Mouse (Mus musculus): ENCODE results near the gene Dennd5b. TPM values are rescaled to one million over a fixed set of nuclear protein-coding genes. Genes with fewer than 3 reads are reported as not detected.

Dennd5b gene
- total and polyA plus RNA-seq, 3 experiments, result 0.27 TPM; not detected in 2

GRCm38 (mm10) chr6:149010766-149011301, 90.6 kb downstream of the Dennd5b start:
- no peak overlapping the region for H3K4me3 ChIP-seq (ENCODE audit: low read depth, low read length)
- ATAC-seq (ENCODE audit: extremely low read depth, insufficient number of reproducible peaks, low FRiP score, poor library complexity, severe bottlenecking) (peak; percentile 49), DNase-seq (ENCODE audit: low spot score) (no peak)
- no peaks in the 10 kb centered on the region for H3K36me3 ChIP-seq (replicated peaks)
- H3K9me3 ChIP-seq (replicated peaks), result no peaks in the 10 kb centered on the region
- peaks cover 2% of the 10 kb centered on the region; the same call in 1 of the 2 replicates for H3K4me1 ChIP-seq (ENCODE audit: insufficient read depth, low read depth, low read length)
- TF ChIP-seq POLR2AphosphoS5 (IDR thresholded peaks at IDR 0.05; ENCODE audit: insufficient replicate concordance, low read depth, low read length) (no peak), TAL1 (conservative IDR thresholded peaks at IDR 0.05; ENCODE audit: low read depth, low read length) (no peak), GATA2 (IDR thresholded peaks at IDR 0.05; ENCODE audit: borderline replicate concordance, low read depth, low read length) (no peak), GATA1 (IDR thresholded peaks at IDR 0.05; ENCODE audit: borderline replicate concordance, low read length) (no peak), CTCF (IDR thresholded peaks at IDR 0.05; ENCODE audit: low read depth, low read length) (no peak)
- no peaks in the 10 kb centered on the region for H3K27me3 ChIP-seq (ENCODE audit: insufficient read depth, low read length)

DNA sequence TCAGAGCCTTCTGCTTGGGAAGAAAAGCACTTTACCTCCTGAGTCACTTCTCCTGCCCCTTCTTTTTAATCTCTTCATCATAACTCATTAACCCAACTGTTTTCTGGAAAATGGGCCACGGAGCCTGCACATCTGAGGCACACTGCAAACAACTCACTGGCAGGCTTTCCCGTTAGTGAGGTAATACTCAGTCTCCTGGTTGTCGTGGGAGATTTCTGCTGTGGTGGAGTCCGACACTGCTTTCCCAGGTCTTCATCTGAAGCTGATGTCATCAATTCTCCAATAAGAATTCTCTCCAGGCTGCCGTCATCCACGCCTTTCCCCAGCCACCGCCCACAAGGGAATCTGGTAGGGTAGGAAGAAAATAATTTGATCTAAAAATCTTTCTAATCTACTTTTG, 96.5 kb downstream of the Dennd5b start:
- Histone ChIP-seq H3K4me1 (ENCODE audit: insufficient read depth, low read depth, low read length) (no peaks in the 10 kb centered on the region), H3K27me3 (ENCODE audit: insufficient read depth, low read length) (peaks cover 3% of the 10 kb centered on the region; the same call in 1 of the 2 replicates), H3K9me3 (replicated peaks) (no peaks in the 10 kb centered on the region), H3K36me3 (replicated peaks) (no peaks in the 10 kb centered on the region), H3K4me3 (ENCODE audit: low read depth, low read length) (no peak overlapping the region)
- DNase-seq (ENCODE audit: low spot score), result no peak
- TF ChIP-seq GATA1 (IDR thresholded peaks at IDR 0.05; ENCODE audit: borderline replicate concordance, low read length), result no peak
- TF ChIP-seq GATA2 (IDR thresholded peaks at IDR 0.05; ENCODE audit: borderline replicate concordance, low read depth, low read length), result no peak
- no peak for TF ChIP-seq TAL1 (conservative IDR thresholded peaks at IDR 0.05; ENCODE audit: low read depth, low read length)
- no peak for TF ChIP-seq CTCF (IDR thresholded peaks at IDR 0.05; ENCODE audit: low read depth, low read length)
- TF ChIP-seq POLR2AphosphoS5 (IDR thresholded peaks at IDR 0.05; ENCODE audit: insufficient replicate concordance, low read depth, low read length), result no peak
- no peak for ATAC-seq (ENCODE audit: extremely low read depth, insufficient number of reproducible peaks, low FRiP score, poor library complexity, severe bottlenecking)

DNA sequence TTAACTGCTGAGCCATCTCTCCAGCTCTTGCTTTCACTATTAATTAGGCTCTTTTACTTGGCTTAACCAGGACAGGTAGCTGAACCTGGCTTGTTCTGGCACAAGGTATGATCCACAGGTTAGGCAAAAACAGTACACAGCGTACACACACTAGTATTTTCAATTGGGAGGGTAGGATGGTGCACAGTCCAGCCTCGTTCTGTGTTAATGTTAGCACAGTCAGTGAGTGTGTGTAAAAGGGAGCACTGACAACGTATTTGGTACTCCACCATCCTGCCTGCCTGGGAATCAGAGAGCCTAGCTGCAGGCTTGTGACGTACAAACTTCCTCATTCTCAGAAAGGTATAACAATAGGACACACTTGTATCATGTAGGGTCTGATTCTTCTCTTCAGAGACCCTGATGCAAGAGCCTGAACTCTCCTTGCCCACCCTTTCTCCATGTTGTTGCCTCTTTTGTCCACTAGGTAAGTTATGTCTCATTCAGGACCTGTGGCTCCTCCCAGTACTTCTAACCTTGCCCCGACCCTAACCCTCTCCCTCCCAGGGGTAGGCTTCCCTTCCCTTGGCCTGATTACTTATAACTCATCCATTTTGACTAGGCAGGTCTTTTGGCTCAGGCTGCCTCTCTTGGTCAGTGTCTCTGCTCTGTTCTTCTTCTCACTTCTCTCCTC, 107.0 kb downstream of the Dennd5b start:
- no peak for TF ChIP-seq GATA2 (IDR thresholded peaks at IDR 0.05; ENCODE audit: borderline replicate concordance, low read depth, low read length)
- TF ChIP-seq TAL1 (conservative IDR thresholded peaks at IDR 0.05; ENCODE audit: low read depth, low read length), result no peak
- TF ChIP-seq CTCF (IDR thresholded peaks at IDR 0.05; ENCODE audit: low read depth, low read length), result no peak
- no peak for TF ChIP-seq GATA1 (IDR thresholded peaks at IDR 0.05; ENCODE audit: borderline replicate concordance, low read length)
- no peak for TF ChIP-seq POLR2AphosphoS5 (IDR thresholded peaks at IDR 0.05; ENCODE audit: insufficient replicate concordance, low read depth, low read length)
- Histone ChIP-seq H3K4me3 (ENCODE audit: low read depth, low read length) (no peak overlapping the region), H3K9me3 (replicated peaks) (no peaks in the 10 kb centered on the region), H3K36me3 (replicated peaks) (no peaks in the 10 kb centered on the region), H3K4me1 (ENCODE audit: insufficient read depth, low read depth, low read length) (peaks cover 3% of the 10 kb centered on the region), H3K27me3 (ENCODE audit: insufficient read depth, low read length) (peaks cover 14% of the 10 kb centered on the region)
- DNase-seq (ENCODE audit: low spot score) (no peak), ATAC-seq (ENCODE audit: extremely low read depth, insufficient number of reproducible peaks, low FRiP score, poor library complexity, severe bottlenecking) (no peak)

DNA sequence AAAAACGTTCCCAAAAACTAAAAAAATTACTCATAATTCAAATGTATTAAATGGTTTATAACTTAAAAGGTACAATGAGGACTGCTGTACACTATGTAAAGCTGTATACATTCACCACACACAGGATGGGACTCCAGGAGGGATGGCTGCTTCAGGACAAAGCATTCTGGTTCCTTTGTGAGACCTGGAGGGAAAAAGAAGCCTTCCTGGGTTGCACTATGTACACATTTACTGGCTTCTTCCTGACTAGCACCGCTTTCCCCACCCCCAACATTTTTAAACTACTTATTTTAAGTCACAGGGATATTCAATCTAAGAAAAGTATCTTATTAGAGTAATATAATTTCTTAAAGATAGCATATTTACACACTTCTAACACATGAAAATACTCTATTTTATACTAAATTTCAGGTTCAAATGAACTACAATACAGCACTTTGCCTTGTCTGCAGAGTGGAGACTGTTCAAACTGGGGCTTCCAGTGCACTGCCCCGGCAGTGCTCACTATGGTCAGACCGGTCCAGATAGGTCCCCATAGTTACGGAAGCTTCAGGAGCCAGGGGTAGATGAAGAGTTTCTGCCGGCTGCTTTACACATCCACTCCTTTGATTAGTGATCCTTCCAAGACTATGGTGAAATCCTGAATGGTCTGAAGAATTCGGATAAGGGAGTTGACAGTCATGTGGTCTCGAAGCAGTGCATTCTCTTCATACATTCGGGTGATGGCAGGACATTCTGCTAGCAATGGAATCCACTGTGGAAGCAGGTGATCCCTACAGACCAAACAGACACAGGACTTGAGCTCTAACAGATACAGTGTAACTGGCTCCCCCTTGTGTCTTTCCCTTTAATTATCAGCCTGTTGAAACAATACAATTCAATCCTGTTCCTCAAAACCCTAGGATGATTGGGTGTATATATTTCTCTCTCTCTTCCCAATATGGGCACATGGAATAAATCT, 108.1 kb downstream of the Dennd5b start:
- Histone ChIP-seq H3K4me1 (ENCODE audit: insufficient read depth, low read depth, low read length) (peaks cover 3% of the 10 kb centered on the region), H3K4me3 (ENCODE audit: low read depth, low read length) (no peak overlapping the region), H3K9me3 (replicated peaks) (no peaks in the 10 kb centered on the region), H3K27me3 (ENCODE audit: insufficient read depth, low read length) (peaks cover 14% of the 10 kb centered on the region), H3K36me3 (replicated peaks) (no peaks in the 10 kb centered on the region)
- ATAC-seq (ENCODE audit: extremely low read depth, insufficient number of reproducible peaks, low FRiP score, poor library complexity, severe bottlenecking), result no peak
- DNase-seq (ENCODE audit: low spot score), result no peak
- TF ChIP-seq GATA1 (IDR thresholded peaks at IDR 0.05; ENCODE audit: borderline replicate concordance, low read length) (no peak), TAL1 (conservative IDR thresholded peaks at IDR 0.05; ENCODE audit: low read depth, low read length) (no peak), GATA2 (IDR thresholded peaks at IDR 0.05; ENCODE audit: borderline replicate concordance, low read depth, low read length) (no peak), POLR2AphosphoS5 (IDR thresholded peaks at IDR 0.05; ENCODE audit: insufficient replicate concordance, low read depth, low read length) (no peak), CTCF (IDR thresholded peaks at IDR 0.05; ENCODE audit: low read depth, low read length) (no peak)

GRCm38 (mm10) chr6:148992373-148993116, 108.9 kb downstream of the Dennd5b start:
- H3K27me3 ChIP-seq (ENCODE audit: insufficient read depth, low read length), result peaks cover 14% of the 10 kb centered on the region
- no peak overlapping the region for H3K4me3 ChIP-seq (ENCODE audit: low read depth, low read length)
- peaks cover 3% of the 10 kb centered on the region for H3K4me1 ChIP-seq (ENCODE audit: insufficient read depth, low read depth, low read length)
- H3K9me3 ChIP-seq (replicated peaks), result no peaks in the 10 kb centered on the region
- DNase-seq (ENCODE audit: low spot score), result no peak
- no peak for TF ChIP-seq TAL1 (conservative IDR thresholded peaks at IDR 0.05; ENCODE audit: low read depth, low read length)
- no peak for TF ChIP-seq CTCF (IDR thresholded peaks at IDR 0.05; ENCODE audit: low read depth, low read length)
- TF ChIP-seq POLR2AphosphoS5 (IDR thresholded peaks at IDR 0.05; ENCODE audit: insufficient replicate concordance, low read depth, low read length), result no peak
- no peak for ATAC-seq (ENCODE audit: extremely low read depth, insufficient number of reproducible peaks, low FRiP score, poor library complexity, severe bottlenecking)
- H3K36me3 ChIP-seq (replicated peaks), result no peaks in the 10 kb centered on the region
